Mouse (Mus musculus) c-Kit-positive CD71-negative TER-119-negative erythroid progenitor cells, embryonic 14.5 days (primary cell): ENCODE results near the gene Slc44a4.
A peak's percentile ranks its signal among the peaks of the same experiment; 100 is the strongest.
"Not testable (repeated sequence)": the region's sequence is repeated elsewhere in the genome, so short reads cannot be mapped to it uniquely, and the experiment has no call there.

ENCODE experiments used
- DNase-seq: peaks from one replicate; pipeline ENCODE4 v3.0.0-alpha.2; 2013; ENCODE audit warnings: low read depth

Gene Slc44a4

GRCm38 (mm10) chr17:34944362-34944761, 30.1 kb downstream of the Slc44a4 start:
- DNase-seq, result no peak

- no peak for DNase-seq
Measured at GRCm38 (mm10) chr17:34946486-34947140, 32.3 kb downstream of the Slc44a4 start.

- no peak for DNase-seq
Measured at GRCm38 (mm10) chr17:34947606-34948005, 33.3 kb downstream of the Slc44a4 start.

- not testable (repeated sequence) for DNase-seq
Measured at GRCm38 (mm10) chr17:34948721-34949552, 34.7 kb downstream of the Slc44a4 start.

GRCm38 (mm10) chr17:34949553-34949969, 35.3 kb downstream of the Slc44a4 start:
- no peak for DNase-seq

GRCm38 (mm10) chr17:34950514-34951455, 36.5 kb downstream of the Slc44a4 start:
- no peak for DNase-seq

GRCm38 (mm10) chr17:34951636-34952377, 37.5 kb downstream of the Slc44a4 start:
- DNase-seq, result no peak

- peak; percentile 69 for DNase-seq
Measured at GRCm38 (mm10) chr17:34952378-34953040, 38.2 kb downstream of the Slc44a4 start.

- no peak for DNase-seq
Measured at GRCm38 (mm10) chr17:34953258-34953657, 39.0 kb downstream of the Slc44a4 start.

- DNase-seq, result no peak
Measured at GRCm38 (mm10) chr17:34953904-34954303, 39.6 kb downstream of the Slc44a4 start.

- DNase-seq, result no peak
Measured at GRCm38 (mm10) chr17:34954831-34955230, 40.6 kb downstream of the Slc44a4 start.

- no peak for DNase-seq
Measured at GRCm38 (mm10) chr17:34955884-34956283, 41.6 kb downstream of the Slc44a4 start.

GRCm38 (mm10) chr17:34956340-34956739, 42.1 kb downstream of the Slc44a4 start:
- DNase-seq, result no peak

- not testable (repeated sequence) for DNase-seq
Measured at GRCm38 (mm10) chr17:34957291-34957690, 43.0 kb downstream of the Slc44a4 start.

GRCm38 (mm10) chr17:34957966-34958365, 43.7 kb downstream of the Slc44a4 start:
- DNase-seq, result not testable (repeated sequence)

GRCm38 (mm10) chr17:34958734-34959129, 44.5 kb downstream of the Slc44a4 start:
- DNase-seq, result not testable (repeated sequence)

GRCm38 (mm10) chr17:34959130-34959778, 45.0 kb downstream of the Slc44a4 start, which contains the start of gene Hspa1b:
Gene Hspa1b (minus strand): TSS chr17:34959238.
- not testable (repeated sequence) for DNase-seq

- DNase-seq, result no peak
Measured at GRCm38 (mm10) chr17:34959881-34960515, 45.7 kb downstream of the Slc44a4 start.

GRCm38 (mm10) chr17:34960702-34961493, 46.6 kb downstream of the Slc44a4 start:
- no peak for DNase-seq
